Mouse (Mus musculus) limb, embryonic 15.5 days (tissue): Measurements from ENCODE around the gene Ccnj. TPM values are rescaled to one million over a fixed set of nuclear protein-coding genes. Genes with fewer than 3 reads are reported as not detected.

Experiments used
- ATAC-seq: fragments of 200-750 bp; cut with Nextera tagmentation; 2 replicates; pipeline ENCODE4 v1.8.0; 2017; ENCODE audit warnings: low read depth, moderate TSS enrichment; ENCODE audit not compliant: insufficient number of reproducible peaks, low FRiP score, low TSS enrichment
- H3K27ac ChIP-seq: fragments of 300-500 bp; sonication (generic); 2 replicates; pipeline ENCODE4 v1.5.1; 2015; ENCODE audit warnings: moderate library complexity, mild to moderate bottlenecking, inconsistent platforms
- H3K27me3 ChIP-seq: fragments of 300-500 bp; sonication (generic); 2 replicates; pipeline ENCODE4 v1.6.1; 2015; ENCODE audit warnings: inconsistent platforms
- H3K36me3 ChIP-seq: fragments of 300-500 bp; sonication (generic); 2 replicates; pipeline ENCODE4 v1.6.1; 2015; ENCODE audit warnings: inconsistent platforms
- H3K4me1 ChIP-seq: fragments of 300-500 bp; sonication (generic); 2 replicates; pipeline ENCODE4 v1.6.1; 2015; ENCODE audit warnings: inconsistent platforms
- H3K4me2 ChIP-seq: fragments of 300-500 bp; sonication (generic); 2 replicates; pipeline ENCODE4 v1.6.1; 2015; ENCODE audit warnings: mild to moderate bottlenecking, inconsistent platforms
- H3K4me3 ChIP-seq: fragments of 300-500 bp; sonication (generic); 2 replicates; pipeline ENCODE4 v1.5.1; 2015; ENCODE audit warnings: mild to moderate bottlenecking, inconsistent platforms
- H3K9ac ChIP-seq: fragments of 300-500 bp; sonication (generic); 2 replicates; pipeline ENCODE4 v1.6.1; 2015; ENCODE audit warnings: inconsistent platforms
- H3K9me3 ChIP-seq: fragments of 300-500 bp; sonication (generic); 2 replicates; pipeline ENCODE4 v1.6.1; 2016; ENCODE audit warnings: inconsistent platforms
- WGBS: fragments of 180-500 bp; shearing (Covaris S2); methylation state at CpG from one replicate; pipeline ENCODE4 v1.1.7; 2015; 5-methylcytosine and 5-hydroxymethylcytosine counted together
- polyA plus RNA-seq: library from polyadenylated mRNA; unstranded; fragments of >200 nt; fragmentation: Nextera tagmentation; extraction: Ambion mirVana; gene quantifications from 2 replicates; pipeline ENCODE4 v1.2.1, GENCODE M21; 2015

Ccnj gene
- polyA plus RNA-seq: 7.9 and 10.6 TPM in 2 replicates

DNA sequence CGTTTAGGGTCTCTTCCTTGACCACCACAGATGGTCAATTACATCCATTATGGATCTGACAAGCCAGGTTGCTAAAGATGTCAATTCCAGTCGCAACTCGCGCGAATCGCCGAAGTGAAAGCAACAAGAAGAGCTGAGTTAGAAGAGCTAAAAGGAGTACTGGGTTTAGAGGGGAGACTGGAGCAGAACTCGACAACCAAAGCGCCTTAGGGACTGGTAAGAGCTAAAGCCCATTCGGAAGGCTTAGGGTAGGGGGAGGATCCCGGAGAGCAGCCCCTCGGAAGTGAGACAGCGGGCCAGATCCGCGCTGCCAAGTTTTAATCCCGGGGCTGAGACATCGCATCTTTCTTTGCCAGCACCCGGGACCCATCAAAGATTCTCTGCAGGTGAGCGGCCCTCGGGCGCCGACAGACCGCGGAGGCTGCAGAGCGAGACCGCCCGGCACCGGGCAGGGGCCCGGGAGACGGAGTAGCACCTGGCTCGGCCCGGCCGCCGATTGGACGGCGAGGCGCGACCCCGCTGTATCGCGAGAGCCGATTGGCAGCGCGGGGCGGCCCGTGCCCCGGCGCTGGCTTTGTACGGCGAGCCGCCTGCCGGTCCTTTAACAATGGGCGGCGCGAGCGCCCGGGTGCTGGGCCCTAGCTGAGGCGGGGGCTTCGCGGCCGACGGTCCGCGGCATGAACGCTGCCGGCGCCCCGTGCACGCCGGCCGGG is at the start of gene Ccnj:
TSS of gene Ccnj (plus strand) at position 577 of the 713 bp plus-strand sequence.
- Histone ChIP-seq H3K4me1 (peaks cover 19% of the 10 kb centered on the region), H3K9ac (peak within 1 kb of the TSS; percentile 85), H3K4me3 (peak within 1 kb of the TSS; percentile 81), H3K36me3 (0 out of 2 replicates have a peak, but pooled peaks cover 3% of the 10 kb centered on the region), H3K9me3 (no peaks in the 10 kb centered on the region), H3K27ac (peak within 1 kb of the TSS; percentile 87), H3K4me2 (peak within 1 kb of the TSS; percentile 58), H3K27me3 (no peaks in the 10 kb centered on the region)
- under 1% methylated on average over 68 of the region's 71 CpGs for WGBS
- ATAC-seq: peak; percentile 95

DNA sequence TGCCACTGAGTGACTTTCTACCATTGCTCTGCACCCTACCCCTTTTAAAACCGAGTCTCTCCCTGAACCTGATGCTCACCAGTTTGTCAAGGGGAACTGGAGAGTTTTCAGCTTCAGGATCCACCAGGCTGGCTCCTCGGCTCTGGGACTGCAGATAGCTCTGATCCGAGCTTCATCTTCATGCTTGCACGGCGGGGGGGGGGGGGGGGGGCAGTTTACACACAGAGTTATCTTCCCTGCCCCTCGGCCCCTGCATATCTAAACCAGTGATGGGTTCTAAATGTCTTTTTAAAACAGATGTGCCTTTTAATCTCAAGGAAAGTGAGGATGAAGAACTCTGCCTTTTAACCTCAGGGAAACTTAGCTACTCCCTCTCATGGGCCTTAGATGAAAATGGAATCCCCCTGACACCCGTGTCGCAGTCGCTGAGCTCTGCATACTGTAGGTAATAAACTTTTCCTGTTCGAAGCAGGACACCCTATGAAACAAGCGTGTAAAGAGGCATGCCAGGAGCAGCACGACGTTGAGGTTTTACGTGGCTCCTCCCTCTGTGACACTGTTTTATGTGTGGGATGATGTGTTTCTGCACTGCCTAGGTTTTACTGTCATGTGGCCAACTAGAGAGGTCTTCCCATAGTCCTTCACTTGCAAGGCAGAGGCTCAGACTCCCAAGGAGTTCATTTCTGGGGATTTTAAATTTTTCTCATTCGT is 42.9 kb upstream of the Ccnj start:
- no peaks in the 10 kb centered on the region for H3K4me1 ChIP-seq
- H3K27me3 ChIP-seq: no peaks in the 10 kb centered on the region
- H3K9ac ChIP-seq: no peak overlapping the region
- H3K4me2 ChIP-seq: no peak overlapping the region
- no peaks in the 10 kb centered on the region for H3K9me3 ChIP-seq
- WGBS: 40% methylated on average over 15 of the region's 15 CpGs
- no peak overlapping the region for H3K4me3 ChIP-seq
- H3K36me3 ChIP-seq: no peaks in the 10 kb centered on the region
- H3K27ac ChIP-seq: no peak overlapping the region
- ATAC-seq: no peak

GRCm38 (mm10) chr19:40788715-40789084 is 42.4 kb upstream of the Ccnj start:
- 47% methylated on average over 2 of the region's 2 CpGs for WGBS
- H3K9me3 ChIP-seq: no peaks in the 10 kb centered on the region
- H3K4me2 ChIP-seq: no peak overlapping the region
- no peaks in the 10 kb centered on the region for H3K27me3 ChIP-seq
- no peaks in the 10 kb centered on the region for H3K36me3 ChIP-seq
- H3K9ac ChIP-seq: no peak overlapping the region
- no peaks in the 10 kb centered on the region for H3K4me1 ChIP-seq
- no peak overlapping the region for H3K4me3 ChIP-seq
- no peak overlapping the region for H3K27ac ChIP-seq
- ATAC-seq: no peak

DNA sequence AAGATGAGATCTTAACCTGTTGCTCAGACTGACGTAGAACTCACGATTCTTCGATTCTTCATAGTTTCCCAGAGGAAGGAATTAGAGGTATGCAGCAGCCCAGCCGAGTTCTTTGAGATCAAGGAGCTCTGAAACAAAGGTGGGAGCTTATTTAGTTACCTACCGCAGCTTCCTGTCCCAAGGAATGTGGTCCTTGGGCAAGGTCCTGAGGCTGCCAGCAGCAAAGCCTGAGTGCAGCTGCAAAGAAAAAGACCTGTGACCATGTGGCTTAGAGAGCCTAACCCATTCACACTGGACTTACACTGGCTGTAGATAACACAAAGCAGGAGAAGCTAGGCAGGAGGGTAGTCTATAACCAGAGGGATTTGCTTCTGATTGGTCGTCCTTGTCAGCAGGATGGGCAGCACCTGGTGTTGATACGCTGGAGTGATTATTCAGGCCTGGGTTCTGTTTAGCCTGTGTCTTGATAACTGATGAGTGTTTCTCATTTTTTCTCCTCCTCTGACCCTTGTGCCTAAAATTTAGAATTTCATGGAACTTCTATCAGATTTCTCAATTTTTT is 25.8 kb upstream of the Ccnj start:
- Histone ChIP-seq H3K4me1 (no peaks in the 10 kb centered on the region), H3K4me2 (no peak overlapping the region), H3K27me3 (no peaks in the 10 kb centered on the region), H3K36me3 (no peaks in the 10 kb centered on the region), H3K27ac (no peak overlapping the region), H3K4me3 (no peak overlapping the region), H3K9me3 (no peaks in the 10 kb centered on the region), H3K9ac (no peak overlapping the region)
- no peak for ATAC-seq
- 34% methylated on average over 7 of the region's 7 CpGs for WGBS

DNA sequence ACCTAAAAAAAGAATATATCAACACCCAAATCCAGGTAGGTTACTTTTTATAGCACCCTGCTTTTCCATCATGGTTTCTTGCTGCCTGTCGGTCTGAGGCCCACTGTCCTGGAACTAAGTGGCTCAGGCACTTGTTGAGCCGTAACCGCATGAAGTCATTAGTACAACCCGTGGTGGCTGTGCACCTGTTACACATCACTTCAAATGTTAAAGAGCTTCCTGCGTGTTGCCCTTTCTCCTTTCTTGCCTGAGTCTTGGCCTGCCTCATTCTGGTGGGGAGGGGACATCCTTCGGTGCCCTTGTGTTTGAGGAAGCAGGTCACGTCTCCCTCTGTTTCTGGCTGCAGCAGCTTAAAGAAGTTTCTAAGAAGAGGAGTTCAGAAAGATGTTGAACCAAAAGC is 21.2 kb upstream of the Ccnj start:
- WGBS: 65% methylated on average over 7 of the region's 7 CpGs
- ATAC-seq: no peak

GRCm38 (mm10) chr19:40811840-40812239 is 19.2 kb upstream of the Ccnj start:
- Histone ChIP-seq H3K4me2 (no peak overlapping the region), H3K9me3 (no peaks in the 10 kb centered on the region), H3K27ac (no peak overlapping the region), H3K9ac (no peak overlapping the region), H3K27me3 (no peaks in the 10 kb centered on the region), H3K4me1 (no peaks in the 10 kb centered on the region), H3K4me3 (no peak overlapping the region), H3K36me3 (no peaks in the 10 kb centered on the region)
- ATAC-seq: no peak
- 78% methylated on average over 4 of the region's 4 CpGs for WGBS

More for the DNA sequence above, 21.2 kb upstream of the Ccnj start:
- Histone ChIP-seq H3K4me3 (no peak overlapping the region), H3K36me3 (no peaks in the 10 kb centered on the region), H3K27me3 (no peaks in the 10 kb centered on the region), H3K27ac (no peak overlapping the region), H3K9me3 (no peaks in the 10 kb centered on the region), H3K4me2 (no peak overlapping the region), H3K4me1 (no peaks in the 10 kb centered on the region), H3K9ac (no peak overlapping the region)

GRCm38 (mm10) chr19:40812778-40813177 is 18.3 kb upstream of the Ccnj start:
- no peak overlapping the region for H3K27ac ChIP-seq
- H3K36me3 ChIP-seq: no peaks in the 10 kb centered on the region
- no peak for ATAC-seq
- H3K9ac ChIP-seq: no peak overlapping the region
- no peaks in the 10 kb centered on the region for H3K9me3 ChIP-seq
- H3K27me3 ChIP-seq: no peaks in the 10 kb centered on the region
- 82% methylated on average over 3 of the region's 3 CpGs for WGBS
- no peak overlapping the region for H3K4me3 ChIP-seq
- H3K4me2 ChIP-seq: no peak overlapping the region
- no peaks in the 10 kb centered on the region for H3K4me1 ChIP-seq

DNA sequence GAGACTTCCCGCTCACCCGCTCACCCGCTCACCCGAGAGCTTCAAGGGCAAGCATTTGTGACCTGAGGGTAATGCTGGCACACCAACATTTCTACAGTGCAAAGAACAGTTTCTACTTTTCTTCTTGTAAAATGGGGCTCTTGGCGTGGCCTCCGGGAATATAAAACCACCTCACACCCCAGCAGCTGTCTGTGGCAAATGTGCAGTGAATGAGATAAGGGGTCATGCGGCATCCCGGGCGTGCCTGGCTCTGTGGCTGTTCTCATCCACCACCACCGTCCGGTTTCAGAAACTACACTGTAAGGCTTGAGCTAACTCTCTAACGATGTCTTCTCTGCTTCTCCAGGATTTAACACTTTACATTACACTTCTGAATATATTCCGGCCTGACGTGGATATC is 17.7 kb upstream of the Ccnj start:
- Histone ChIP-seq H3K36me3 (no peaks in the 10 kb centered on the region), H3K27me3 (no peaks in the 10 kb centered on the region), H3K4me2 (no peak overlapping the region), H3K4me3 (no peak overlapping the region), H3K9me3 (no peaks in the 10 kb centered on the region), H3K9ac (no peak overlapping the region), H3K4me1 (no peaks in the 10 kb centered on the region), H3K27ac (no peak overlapping the region)
- no peak for ATAC-seq
- WGBS: 62% methylated on average over 14 of the region's 14 CpGs

GRCm38 (mm10) chr19:40815645-40816183 is 15.4 kb upstream of the Ccnj start:
- H3K27ac ChIP-seq: no peak overlapping the region
- H3K4me1 ChIP-seq: no peaks in the 10 kb centered on the region
- no peaks in the 10 kb centered on the region for H3K27me3 ChIP-seq
- no peaks in the 10 kb centered on the region for H3K36me3 ChIP-seq
- ATAC-seq: no peak
- H3K9me3 ChIP-seq: no peaks in the 10 kb centered on the region
- H3K4me3 ChIP-seq: no peak overlapping the region
- H3K4me2 ChIP-seq: no peak overlapping the region
- 86% methylated on average over 7 of the region's 7 CpGs for WGBS
- no peak overlapping the region for H3K9ac ChIP-seq

- H3K36me3 ChIP-seq: no peaks in the 10 kb centered on the region
- H3K27ac ChIP-seq: no peak overlapping the region
- H3K4me3 ChIP-seq: no peak overlapping the region
- H3K9ac ChIP-seq: no peak overlapping the region
- H3K9me3 ChIP-seq: no peaks in the 10 kb centered on the region
- no peaks in the 10 kb centered on the region for H3K4me1 ChIP-seq
- no peaks in the 10 kb centered on the region for H3K27me3 ChIP-seq
- no peak overlapping the region for H3K4me2 ChIP-seq
- ATAC-seq: no peak
- WGBS: 88% methylated on average over 6 of the region's 6 CpGs
Observed at GRCm38 (mm10) chr19:40817901-40818532, 13.1 kb upstream of the Ccnj start.

DNA sequence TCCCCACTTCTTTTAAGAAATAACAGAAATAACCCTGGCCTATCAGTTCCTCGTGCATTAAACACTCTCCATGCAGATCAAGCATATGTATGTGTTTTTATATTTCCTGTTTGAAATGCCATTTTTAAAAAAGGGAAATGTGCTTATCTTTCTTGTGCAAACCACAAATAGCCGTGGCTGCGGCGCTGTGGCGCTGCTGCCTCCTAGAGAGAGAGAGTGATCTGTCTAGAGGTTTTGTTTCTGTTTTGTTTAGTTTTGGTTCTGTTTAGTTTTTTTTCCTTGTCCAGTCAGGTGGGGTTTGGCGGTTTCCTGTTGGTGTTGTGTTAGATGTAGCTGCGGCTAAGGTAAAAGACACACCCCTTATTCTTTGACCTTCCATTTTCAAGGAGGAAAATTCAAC is 12.3 kb upstream of the Ccnj start:
- no peaks in the 10 kb centered on the region for H3K4me1 ChIP-seq
- no peak overlapping the region for H3K4me2 ChIP-seq
- no peak overlapping the region for H3K4me3 ChIP-seq
- ATAC-seq: no peak
- no peaks in the 10 kb centered on the region for H3K27me3 ChIP-seq
- 71% methylated on average over 7 of the region's 7 CpGs for WGBS
- no peaks in the 10 kb centered on the region for H3K36me3 ChIP-seq
- no peak overlapping the region for H3K27ac ChIP-seq
- H3K9ac ChIP-seq: no peak overlapping the region
- H3K9me3 ChIP-seq: no peaks in the 10 kb centered on the region
